Comparison of ENCODE assay signal across 12 mouse cellular contexts in genomic region chr4:62744534-62744956, GRCm38 (mm10).
DNase-seq lines count a peak whose midpoint lies in the region; ATAC-seq and TF ChIP-seq lines count a peak whose summit lies in the region.
"Had no signal": no experiment of that assay in that cellular context is flagged by ENCODE, and none has a peak within 500 bp of the region (broad histone marks: within the 10 kb centered on the region; RNA-seq: fewer than 3 reads in every experiment).

No protein-coding gene starts in this region.

- DNase-seq in kidney, adult 9 months, result no peak
- peak; percentile 73 for DNase-seq in adrenal gland, adult 8-10 months
- no peak for DNase-seq in embryonic facial prominence, embryonic 11.5 days (ENCODE audit: low spot score)
- DNase-seq in thymus, postnatal 4 days, result no peak
- no peak for DNase-seq in lung, postnatal 0 days (ENCODE audit: low spot score)
- DNase-seq: cerebellum, postnatal 36 days; gastrocnemius, postnatal 10 days; liver; lung, postnatal 10 days; midbrain, embryonic 14.5 days had no signal

- H3K27me3 ChIP-seq in kidney, embryonic 15.5 days, result no peaks in the 10 kb centered on the region
- no peaks in the 10 kb centered on the region for H3K27me3 ChIP-seq in embryonic facial prominence, embryonic 11.5 days (ENCODE audit: control insufficient read depth, insufficient read depth, low read length)
- H3K27me3 ChIP-seq in limb, embryonic 15.5 days, result no peaks in the 10 kb centered on the region
- no peaks in the 10 kb centered on the region for H3K27me3 ChIP-seq in lung, postnatal 0 days (replicated peaks; ENCODE audit: insufficient read depth, low read length)

- no peaks in the 10 kb centered on the region for H3K36me3 ChIP-seq in kidney, embryonic 15.5 days
- H3K36me3 ChIP-seq in embryonic facial prominence, embryonic 11.5 days (replicated peaks; ENCODE audit: control insufficient read depth, insufficient read depth, low read depth, low read length), result no peaks in the 10 kb centered on the region
- H3K36me3 ChIP-seq in limb, embryonic 15.5 days, result no peaks in the 10 kb centered on the region
- H3K36me3 ChIP-seq in lung, postnatal 0 days (ENCODE audit: insufficient read depth, low read length), result no peaks in the 10 kb centered on the region

- ATAC-seq in kidney, embryonic 15.5 days (replicated peaks; ENCODE audit: low FRiP score), result peak; percentile 37; the same call in 1 of the 2 replicates
- ATAC-seq in embryonic facial prominence, embryonic 11.5 days (replicated peaks; ENCODE audit: insufficient number of reproducible peaks, low FRiP score, low TSS enrichment, low read depth), result no peak
- ATAC-seq in limb, embryonic 15.5 days (ENCODE audit: insufficient number of reproducible peaks, low FRiP score, low TSS enrichment, low read depth), result 0 out of 2 replicates have a peak, but pooled peaks have one; percentile 46
- no peak for ATAC-seq in lung, postnatal 0 days

- no peak for TF ChIP-seq EP300 in lung, postnatal 0 days (IDR thresholded peaks at IDR 0.05)

- 25% methylated on average over 10 of the region's 10 CpGs for WGBS in kidney, embryonic 15.5 days
- 26% methylated on average over 10 of the region's 10 CpGs for WGBS in embryonic facial prominence, embryonic 11.5 days
- 29% methylated on average over 10 of the region's 10 CpGs for WGBS in limb, embryonic 15.5 days
- WGBS in lung, postnatal 0 days, result 38% methylated on average over 10 of the region's 10 CpGs

- no peak for TF ChIP-seq CTCF in lung, postnatal 0 days (IDR thresholded peaks at IDR 0.05)

- H3K9ac ChIP-seq in kidney, embryonic 15.5 days, result no peak overlapping the region
- H3K9ac ChIP-seq in embryonic facial prominence, embryonic 11.5 days (replicated peaks; ENCODE audit: low read length), result no peak overlapping the region
- no peak overlapping the region for H3K9ac ChIP-seq in limb, embryonic 15.5 days
- H3K9ac ChIP-seq in lung, postnatal 0 days (replicated peaks; ENCODE audit: low read depth), result no peak overlapping the region

- H3K4me2 ChIP-seq in kidney, embryonic 15.5 days, result no peak overlapping the region
- H3K4me2 ChIP-seq in embryonic facial prominence, embryonic 11.5 days (ENCODE audit: low read depth, low read length), result no peak overlapping the region
- H3K4me2 ChIP-seq in limb, embryonic 15.5 days, result no peak overlapping the region
- no peak overlapping the region for H3K4me2 ChIP-seq in lung, postnatal 0 days (replicated peaks; ENCODE audit: low read depth, low read length)

- H3K4me3 ChIP-seq in kidney, embryonic 15.5 days (replicated peaks), result no peak overlapping the region
- H3K4me3 ChIP-seq in embryonic facial prominence, embryonic 11.5 days (ENCODE audit: low read depth, low read length), result no peak overlapping the region
- H3K4me3 ChIP-seq in limb, embryonic 15.5 days, result no peak overlapping the region
- H3K4me3 ChIP-seq in lung, postnatal 0 days (ENCODE audit: low read depth, low read length), result no peak overlapping the region

- H3K4me1 ChIP-seq in kidney, embryonic 15.5 days, result peaks cover 50% of the 10 kb centered on the region
- H3K4me1 ChIP-seq in embryonic facial prominence, embryonic 11.5 days (ENCODE audit: control insufficient read depth, insufficient read depth, low read length), result peaks cover 15% of the 10 kb centered on the region
- peaks cover 40% of the 10 kb centered on the region for H3K4me1 ChIP-seq in limb, embryonic 15.5 days
- H3K4me1 ChIP-seq in lung, postnatal 0 days (ENCODE audit: insufficient read depth, low read depth, low read length), result peaks cover 11% of the 10 kb centered on the region; the same call in 1 of the 2 replicates

- H3K9me3 ChIP-seq in kidney, embryonic 15.5 days (replicated peaks), result no peaks in the 10 kb centered on the region
- no peaks in the 10 kb centered on the region for H3K9me3 ChIP-seq in embryonic facial prominence, embryonic 11.5 days (replicated peaks; ENCODE audit: control insufficient read depth, low read length)
- H3K9me3 ChIP-seq in limb, embryonic 15.5 days, result no peaks in the 10 kb centered on the region
- H3K9me3 ChIP-seq in lung, postnatal 0 days (ENCODE audit: low read length), result no peaks in the 10 kb centered on the region

- H3K27ac ChIP-seq in kidney, embryonic 15.5 days, result peak overlapping the region; percentile 60
- H3K27ac ChIP-seq in embryonic facial prominence, embryonic 11.5 days (replicated peaks; ENCODE audit: low read depth, low read length), result peak overlapping the region; percentile 47; the same call in 1 of the 2 replicates
- H3K27ac ChIP-seq in limb, embryonic 15.5 days, result peak overlapping the region; percentile 66
- no peak overlapping the region for H3K27ac ChIP-seq in lung, postnatal 0 days (ENCODE audit: low read length)

Comparison
In these comparisons a context has a peak if more than half of its experiments do, and no peak if none do; other contexts are left out.
1. ATAC-seq: peak in kidney, embryonic 15.5 days (single experiment) and limb, embryonic 15.5 days (single experiment); none in embryonic facial prominence, embryonic 11.5 days (single experiment) and lung, postnatal 0 days (single experiment).